In the genomic region with DNA sequence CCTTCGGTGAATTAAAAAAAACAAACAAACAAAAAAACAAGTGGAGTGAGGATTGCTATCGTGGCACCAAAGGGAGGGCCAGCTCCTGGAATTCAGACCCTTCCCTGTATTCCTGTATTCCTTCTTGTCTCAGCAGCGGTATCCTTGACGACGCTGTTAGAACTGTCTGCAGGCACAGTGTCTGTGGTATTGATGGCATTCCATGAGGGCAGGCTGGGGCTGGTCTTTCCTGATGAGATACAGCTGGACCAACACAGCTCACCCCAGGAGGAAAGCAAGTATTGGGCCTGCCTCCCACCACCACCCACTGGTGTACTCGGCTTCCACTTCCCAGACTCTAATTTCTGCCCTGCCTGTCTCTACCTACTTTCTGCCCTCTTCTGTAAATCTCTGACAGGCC, we compare ENCODE assay signal across 22 mouse cellular contexts. TPM values are rescaled to one million over a fixed set of nuclear protein-coding genes. Genes with fewer than 3 reads are reported as not detected.
DNase-seq lines count a peak whose midpoint lies in the region; ATAC-seq lines count a peak whose summit lies in the region.
"Had no signal": no experiment of that assay in that cellular context is flagged by ENCODE, and none has a peak within 500 bp of the region (broad histone marks: within the 10 kb centered on the region; RNA-seq: fewer than 3 reads in every experiment).

No protein-coding gene starts in this region.

- no peak for DNase-seq in heart, embryonic 10.5 days (ENCODE audit: low spot score)
- no peak for DNase-seq in heart, postnatal 4 days
- DNase-seq in kidney, adult 11 months = no peak
- DNase-seq in embryonic facial prominence, embryonic 11.5 days (ENCODE audit: low spot score) = peak; percentile 56
- DNase-seq in urinary bladder, postnatal 14 days (ENCODE audit: low spot score) = no peak
- DNase-seq: adrenal gland, postnatal 10 days; cerebellum, adult 9-11 months; kidney, postnatal 14 days; thymus, postnatal 36 days had no signal

- no peak overlapping the region for H3K9ac ChIP-seq in kidney, embryonic 15.5 days
- H3K9ac ChIP-seq in embryonic facial prominence, embryonic 11.5 days (replicated peaks; ENCODE audit: low read length) = no peak overlapping the region
- no peak overlapping the region for H3K9ac ChIP-seq in limb, embryonic 12.5 days (replicated peaks)
- H3K9ac ChIP-seq in liver, embryonic 12.5 days = no peak overlapping the region
- H3K9ac ChIP-seq: embryonic facial prominence, embryonic 15.5 days; hindbrain, embryonic 15.5 days; liver, embryonic 15.5 days; midbrain, embryonic 12.5 days had no signal

- H3K27me3 ChIP-seq in heart, embryonic 10.5 days (ENCODE audit: insufficient read depth, poor library complexity, severe bottlenecking) = no peaks in the 10 kb centered on the region
- H3K27me3 ChIP-seq in kidney, embryonic 15.5 days = no peaks in the 10 kb centered on the region
- no peaks in the 10 kb centered on the region for H3K27me3 ChIP-seq in embryonic facial prominence, embryonic 11.5 days (ENCODE audit: control insufficient read depth, insufficient read depth, low read length)
- H3K27me3 ChIP-seq in limb, embryonic 12.5 days = no peaks in the 10 kb centered on the region
- no peaks in the 10 kb centered on the region for H3K27me3 ChIP-seq in liver, embryonic 12.5 days (replicated peaks)
- H3K27me3 ChIP-seq: embryonic facial prominence, embryonic 15.5 days; hindbrain, embryonic 15.5 days; limb, embryonic 13.5 days; liver, embryonic 15.5 days; midbrain, embryonic 12.5 days; Patski had no signal

- WGBS in heart, embryonic 10.5 days = 68% methylated on average over 6 of the region's 6 CpGs
- 51% methylated on average over 6 of the region's 6 CpGs for WGBS in kidney, embryonic 15.5 days
- 66% methylated on average over 6 of the region's 6 CpGs for WGBS in embryonic facial prominence, embryonic 11.5 days
- 58% methylated on average over 6 of the region's 6 CpGs for WGBS in limb, embryonic 12.5 days
- 77% methylated on average over 6 of the region's 6 CpGs for WGBS in liver, embryonic 12.5 days (ENCODE audit: insufficient replicate concordance)

- H3K36me3 ChIP-seq in heart, embryonic 10.5 days = peaks cover 7% of the 10 kb centered on the region; the same call in 1 of the 2 replicates
- H3K36me3 ChIP-seq in kidney, embryonic 15.5 days = 0 out of 2 replicates have a peak, but pooled peaks cover 15% of the 10 kb centered on the region
- no peaks in the 10 kb centered on the region for H3K36me3 ChIP-seq in embryonic facial prominence, embryonic 11.5 days (replicated peaks; ENCODE audit: control insufficient read depth, insufficient read depth, low read depth, low read length)
- peaks cover 8% of the 10 kb centered on the region for H3K36me3 ChIP-seq in limb, embryonic 12.5 days
- H3K36me3 ChIP-seq in liver, embryonic 12.5 days = peaks cover 26% of the 10 kb centered on the region
- H3K36me3 ChIP-seq: embryonic facial prominence, embryonic 15.5 days; hindbrain, embryonic 15.5 days; midbrain, embryonic 12.5 days had no signal

- ATAC-seq in kidney, embryonic 15.5 days (replicated peaks; ENCODE audit: low FRiP score) = 0 out of 2 replicates have a peak, but pooled peaks have one; percentile 41
- 0 out of 2 replicates have a peak, but pooled peaks have one; percentile 39 for ATAC-seq in embryonic facial prominence, embryonic 11.5 days (replicated peaks; ENCODE audit: insufficient number of reproducible peaks, low FRiP score, low TSS enrichment, low read depth)
- ATAC-seq in limb, embryonic 12.5 days (ENCODE audit: insufficient number of reproducible peaks, insufficient read depth, low FRiP score, low TSS enrichment, low read depth) = no peak
- no peak for ATAC-seq in liver, embryonic 12.5 days
- ATAC-seq: CD4-positive, CD25-positive, alpha-beta regulatory T cell, adult 4 months; intestine, embryonic 16.5 days; Patski had no signal

- no peak overlapping the region for H3K4me3 ChIP-seq in heart, embryonic 10.5 days
- no peak overlapping the region for H3K4me3 ChIP-seq in kidney, embryonic 15.5 days (replicated peaks)
- no peak overlapping the region for H3K4me3 ChIP-seq in embryonic facial prominence, embryonic 11.5 days (ENCODE audit: low read depth, low read length)
- no peak overlapping the region for H3K4me3 ChIP-seq in limb, embryonic 12.5 days (replicated peaks)
- H3K4me3 ChIP-seq in liver, embryonic 12.5 days = no peak overlapping the region
- H3K4me3 ChIP-seq: embryonic facial prominence, embryonic 15.5 days; hindbrain, embryonic 15.5 days; left cerebral cortex, adult 2 months; limb, embryonic 13.5 days; liver, embryonic 15.5 days; midbrain, embryonic 12.5 days had no signal

- no peak overlapping the region for H3K4me2 ChIP-seq in kidney, embryonic 15.5 days
- H3K4me2 ChIP-seq in embryonic facial prominence, embryonic 11.5 days (ENCODE audit: low read depth, low read length) = no peak overlapping the region
- H3K4me2 ChIP-seq in limb, embryonic 12.5 days = no peak overlapping the region
- H3K4me2 ChIP-seq in liver, embryonic 12.5 days = no peak overlapping the region
- H3K4me2 ChIP-seq: embryonic facial prominence, embryonic 15.5 days; hindbrain, embryonic 15.5 days; limb, embryonic 13.5 days; liver, embryonic 15.5 days; midbrain, embryonic 12.5 days had no signal

- H3K27ac ChIP-seq in heart, embryonic 10.5 days = peak overlapping the region; percentile 62
- H3K27ac ChIP-seq in kidney, embryonic 15.5 days = peak overlapping the region; percentile 27; the same call in 1 of the 2 replicates
- peak overlapping the region; percentile 62 for H3K27ac ChIP-seq in embryonic facial prominence, embryonic 11.5 days (replicated peaks; ENCODE audit: low read depth, low read length)
- peak overlapping the region; percentile 62 for H3K27ac ChIP-seq in limb, embryonic 12.5 days
- no peak overlapping the region for H3K27ac ChIP-seq in liver, embryonic 12.5 days
- H3K27ac ChIP-seq: embryonic facial prominence, embryonic 15.5 days; hindbrain, embryonic 15.5 days; left cerebral cortex, adult 2 months; limb, embryonic 13.5 days; liver, embryonic 15.5 days; macrophage; midbrain, embryonic 12.5 days had no signal

- H3K9me3 ChIP-seq in heart, embryonic 10.5 days = no peaks in the 10 kb centered on the region
- no peaks in the 10 kb centered on the region for H3K9me3 ChIP-seq in kidney, embryonic 15.5 days (replicated peaks)
- H3K9me3 ChIP-seq in embryonic facial prominence, embryonic 11.5 days (replicated peaks; ENCODE audit: control insufficient read depth, low read length) = no peaks in the 10 kb centered on the region
- H3K9me3 ChIP-seq in limb, embryonic 12.5 days = no peaks in the 10 kb centered on the region
- no peaks in the 10 kb centered on the region for H3K9me3 ChIP-seq in liver, embryonic 12.5 days (replicated peaks)
- H3K9me3 ChIP-seq: embryonic facial prominence, embryonic 15.5 days; hindbrain, embryonic 15.5 days; limb, embryonic 13.5 days; liver, embryonic 15.5 days; midbrain, embryonic 12.5 days had no signal

- peaks cover 32% of the 10 kb centered on the region for H3K4me1 ChIP-seq in heart, embryonic 10.5 days
- H3K4me1 ChIP-seq in kidney, embryonic 15.5 days = peaks cover 40% of the 10 kb centered on the region
- no peaks in the 10 kb centered on the region for H3K4me1 ChIP-seq in embryonic facial prominence, embryonic 11.5 days (ENCODE audit: control insufficient read depth, insufficient read depth, low read length)
- H3K4me1 ChIP-seq in limb, embryonic 12.5 days (replicated peaks) = peaks cover 26% of the 10 kb centered on the region
- H3K4me1 ChIP-seq in liver, embryonic 12.5 days = peaks cover 20% of the 10 kb centered on the region

RNA-seq across cellular contexts. Expression of gene Mecr, which starts 4.8 kb away (rescaled TPM):
- polyA plus RNA-seq in heart, embryonic 10.5 days (2016; fragmentation: Nextera tagmentation; extraction: Ambion mirVana) = 45.9 and 52.5 TPM in 2 replicates
- total RNA-seq in heart, postnatal 4 days (2021) = 10 to 100 TPM; 22.4 to 25.2 TPM
- 45.8 and 47.4 TPM in 2 replicates for polyA plus RNA-seq in kidney, embryonic 15.5 days (2015; fragmentation: Nextera tagmentation; extraction: Ambion mirVana)
- polyA plus RNA-seq in embryonic facial prominence, embryonic 11.5 days (2014; fragmentation: Nextera tagmentation; extraction: Ambion mirVana) = 39.9 and 42.5 TPM in 2 replicates
- polyA plus RNA-seq in limb, embryonic 12.5 days (2016; fragmentation: Nextera tagmentation; extraction: Ambion mirVana) = 45.1 and 46.9 TPM in 2 replicates
- 44.4 and 49.4 TPM in 2 replicates for polyA plus RNA-seq in liver, embryonic 12.5 days (2016; fragmentation: Nextera tagmentation; extraction: Ambion mirVana)

RNA-seq across cellular contexts. Expression of gene Ptpru, which starts 10.0 kb away (rescaled TPM):
- polyA plus RNA-seq in heart, embryonic 10.5 days (2016; fragmentation: Nextera tagmentation; extraction: Ambion mirVana) = 1.9 and 7.6 TPM in 2 replicates
- total RNA-seq in heart, postnatal 4 days (2021) = 1 to 10 TPM; 2.1 to 3.6 TPM
- 30.3 TPM in 2 replicates for polyA plus RNA-seq in kidney, embryonic 15.5 days (2015; fragmentation: Nextera tagmentation; extraction: Ambion mirVana)
- polyA plus RNA-seq in embryonic facial prominence, embryonic 11.5 days (2014; fragmentation: Nextera tagmentation; extraction: Ambion mirVana) = 17.2 and 19.6 TPM in 2 replicates
- polyA plus RNA-seq in limb, embryonic 12.5 days (2016; fragmentation: Nextera tagmentation; extraction: Ambion mirVana) = 18.0 and 19.8 TPM in 2 replicates
- polyA plus RNA-seq in liver, embryonic 12.5 days (2016; fragmentation: Nextera tagmentation; extraction: Ambion mirVana) = 2.7 and 2.8 TPM in 2 replicates
- polyA plus RNA-seq: CD4-positive, CD25-positive, alpha-beta regulatory T cell, adult 4 months had no signal

RNA-seq across cellular contexts. Expression of gene Srsf4, which starts 25.3 kb away (rescaled TPM):
- 81.0 and 96.1 TPM in 2 replicates for polyA plus RNA-seq in heart, embryonic 10.5 days (2016; fragmentation: Nextera tagmentation; extraction: Ambion mirVana)
- total RNA-seq in heart, postnatal 4 days (2021) = 10 to 100 TPM; 73.2 to 76.8 TPM
- 110 and 114 TPM in 2 replicates for polyA plus RNA-seq in kidney, embryonic 15.5 days (2015; fragmentation: Nextera tagmentation; extraction: Ambion mirVana)
- 119 and 131 TPM in 2 replicates for polyA plus RNA-seq in embryonic facial prominence, embryonic 11.5 days (2014; fragmentation: Nextera tagmentation; extraction: Ambion mirVana)
- 158 and 162 TPM in 2 replicates for polyA plus RNA-seq in limb, embryonic 12.5 days (2016; fragmentation: Nextera tagmentation; extraction: Ambion mirVana)
- 94.9 and 97.5 TPM in 2 replicates for polyA plus RNA-seq in liver, embryonic 12.5 days (2016; fragmentation: Nextera tagmentation; extraction: Ambion mirVana)

Comparison
In these comparisons a context has a peak if more than half of its experiments do, and no peak if none do; other contexts are left out.
1. ATAC-seq: peak in kidney, embryonic 15.5 days (single experiment) and embryonic facial prominence, embryonic 11.5 days (single experiment); none in limb, embryonic 12.5 days (single experiment) and liver, embryonic 12.5 days (single experiment).